Mouse (Mus musculus): ENCODE data around the gene Sord. TPM values are rescaled to one million over a fixed set of nuclear protein-coding genes. Genes with fewer than 3 reads are reported as not detected.
"Not testable (repeated sequence)": the region's sequence is repeated elsewhere in the genome, so short reads cannot be mapped to it uniquely, and the experiment has no call there.

Gene Sord
- total RNA-seq (2021): 10 to 100 TPM; 10.6 to 16.4 TPM
- long read RNA-seq, experiment 1, transcript Sord-201 (9 exons, 2,352 nt): major isoform, 14 of 14 reads
- long read RNA-seq, experiment 1, partial matches to known transcripts: 0 of 14 reads
- long read RNA-seq, experiment 1, other reads (novel, unspliced or antisense): 0 of 14 reads
- long read RNA-seq, experiment 2, transcript Sord-201 (9 exons, 2,352 nt): major isoform, 20 of 21 reads
- long read RNA-seq, experiment 2, partial matches to known transcripts: 1 of 21 reads
- long read RNA-seq, experiment 2, other reads (novel, unspliced or antisense): 0 of 21 reads

DNA sequence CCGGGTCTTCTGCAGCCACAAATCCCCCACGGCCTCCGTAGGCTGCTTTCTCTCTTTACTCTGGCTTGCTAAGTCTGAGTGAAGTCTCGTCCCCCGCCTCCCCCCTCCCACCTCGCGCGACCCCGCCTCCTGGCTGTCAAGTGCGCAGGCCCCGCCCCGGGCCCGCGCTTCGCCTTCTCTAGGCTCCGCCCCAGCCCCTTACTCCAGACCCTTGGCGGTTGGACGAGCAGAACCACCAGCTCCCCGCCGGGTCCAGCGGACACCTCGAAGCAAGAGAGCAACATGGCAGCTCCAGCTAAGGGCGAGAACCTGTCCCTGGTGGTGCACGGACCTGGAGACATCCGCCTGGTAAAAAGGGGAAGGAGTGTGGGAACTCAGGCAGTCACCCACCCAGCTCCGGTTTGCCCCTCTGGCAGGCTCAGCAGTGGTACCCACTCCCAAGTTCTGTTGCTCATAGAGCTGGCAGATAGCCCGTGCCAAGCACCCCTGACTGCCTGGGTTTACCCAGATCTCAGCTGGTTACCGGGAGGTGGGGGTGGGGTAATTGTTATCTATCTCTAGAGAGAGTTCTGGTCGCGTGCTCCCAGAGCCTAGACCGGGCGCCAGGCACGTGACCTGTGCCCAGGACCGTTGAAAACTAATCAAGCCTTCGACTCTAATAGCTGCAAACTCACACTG, at the start of gene Sord:
Gene Sord, plus strand, starts transcription at position 139 of the 678 bp plus-strand sequence.
- DNase-seq (ENCODE audit: low spot score in 2 of 2): peak; percentile 72 to 77

DNA sequence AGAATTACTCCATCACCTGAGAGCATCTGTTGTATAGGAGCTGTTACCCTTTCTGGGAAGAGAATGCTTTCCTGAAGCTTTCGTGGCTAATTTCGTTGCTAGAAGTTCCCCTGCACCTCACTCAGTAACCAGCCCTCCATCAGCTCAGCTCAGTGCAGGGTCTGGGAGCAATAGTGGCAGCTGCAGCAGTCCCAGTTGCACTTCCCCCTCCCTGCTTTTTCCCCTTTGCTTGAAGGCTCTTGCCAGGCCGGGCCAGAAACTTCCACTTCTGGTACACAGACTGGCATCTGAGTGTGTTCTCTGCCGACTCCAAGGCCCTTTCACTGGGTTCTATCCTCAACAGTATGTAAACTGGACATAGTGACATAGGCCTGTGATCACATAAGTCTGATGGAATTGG, 49.5 kb upstream of the Sord start:
- DNase-seq (ENCODE audit: low spot score in 2 of 2): no peak

GRCm38 (mm10) chr2:122186106-122186505, 48.4 kb upstream of the Sord start, which contains the start of the genes Patl2 and Terb2:
Gene Patl2 (minus strand): TSS chr2:122186189.
Gene Terb2 (plus strand): TSS chr2:122186272.
- DNase-seq (ENCODE audit: low spot score in 2 of 2): no peak

GRCm38 (mm10) chr2:122186751-122187150, 47.8 kb upstream of the Sord start:
- DNase-seq (ENCODE audit: low spot score in 2 of 2): no peak

DNA sequence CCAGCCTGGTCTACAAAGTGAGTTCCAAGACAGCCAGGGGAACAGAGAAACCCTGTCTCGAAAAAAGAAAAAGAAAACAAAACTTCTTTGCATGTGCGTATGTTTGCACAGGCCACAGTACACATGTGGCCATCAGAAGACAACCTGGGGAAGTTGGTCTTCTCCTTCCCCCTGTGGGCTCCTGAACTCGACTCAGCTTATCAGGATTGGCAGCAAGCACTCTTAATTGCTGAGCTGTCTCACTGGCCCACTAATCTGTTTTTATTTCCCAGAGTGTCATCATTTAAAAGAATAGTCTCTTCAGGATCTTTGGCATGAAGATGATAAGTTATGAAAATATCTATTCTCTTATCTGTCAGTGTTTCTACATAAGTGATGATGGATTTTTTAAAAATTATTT, 42.7 kb upstream of the Sord start:
- DNase-seq (ENCODE audit: low spot score in 2 of 2): no peak

- no peak for DNase-seq (ENCODE audit: low spot score in 2 of 2)
Measured at GRCm38 (mm10) chr2:122194509-122194929, 40.0 kb upstream of the Sord start.

GRCm38 (mm10) chr2:122201501-122201900, 33.0 kb upstream of the Sord start:
- no peak for DNase-seq (ENCODE audit: low spot score in 2 of 2)

DNA sequence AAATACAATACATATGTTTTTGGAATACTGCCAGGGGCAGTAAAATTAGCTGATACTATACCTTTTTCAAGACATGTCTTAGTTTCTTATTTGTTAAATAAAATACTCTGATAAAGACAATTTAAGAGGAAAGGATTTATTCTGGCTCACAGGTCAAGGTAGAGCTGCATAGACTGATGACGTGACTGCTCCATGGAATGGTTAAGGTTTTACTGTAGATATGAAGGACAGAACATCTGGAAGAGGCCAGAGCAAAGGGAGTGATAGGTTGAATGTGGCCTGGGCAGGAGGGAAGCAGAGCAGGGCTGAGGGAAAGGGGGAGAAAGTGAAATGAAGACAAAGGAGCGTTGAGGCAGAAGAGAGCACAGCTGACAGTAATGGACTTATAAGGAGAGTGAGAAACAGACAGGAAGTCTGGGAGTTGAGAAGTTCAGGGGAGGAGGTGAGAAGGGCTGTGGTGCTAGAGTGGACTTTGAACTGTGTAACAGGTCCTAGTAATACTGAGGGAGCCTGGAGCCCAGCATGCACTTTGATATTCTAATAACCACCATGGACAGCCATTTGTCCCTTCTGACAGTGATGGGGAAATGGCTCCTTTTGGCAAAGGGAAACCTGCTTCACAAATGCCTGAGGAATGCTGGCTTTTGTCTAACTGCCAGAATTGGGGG, 28.0 kb upstream of the Sord start:
- no peak for DNase-seq (ENCODE audit: low spot score in 2 of 2)

- DNase-seq (ENCODE audit: low spot score in 2 of 2): no peak
Measured at GRCm38 (mm10) chr2:122210534-122211228, 23.9 kb upstream of the Sord start.

- DNase-seq (ENCODE audit: low spot score in 2 of 2): not testable (repeated sequence)
Measured at GRCm38 (mm10) chr2:122217075-122217474, 17.5 kb upstream of the Sord start.

- no peak for DNase-seq (ENCODE audit: low spot score in 2 of 2)
Measured at GRCm38 (mm10) chr2:122218234-122218633, 16.3 kb upstream of the Sord start.

DNA sequence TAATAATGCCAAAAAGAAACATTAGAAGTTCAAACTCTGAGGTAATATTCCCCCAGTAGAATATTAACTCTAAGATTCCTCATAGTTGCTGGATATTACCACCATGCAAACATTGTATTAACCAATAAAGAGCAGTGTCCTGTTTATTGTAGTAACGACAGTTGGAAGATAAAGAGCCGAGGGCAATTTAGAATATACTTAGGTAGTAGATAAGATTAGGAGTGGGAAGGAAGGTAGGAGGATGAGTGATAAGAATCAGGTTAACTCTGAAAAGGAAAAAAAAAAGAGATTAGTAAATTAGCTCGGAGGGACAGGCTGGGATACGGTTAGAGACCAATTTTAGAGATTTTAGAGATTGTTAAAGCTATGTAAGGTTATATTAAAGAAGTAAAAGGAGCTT, 13.2 kb upstream of the Sord start:
- no peak for DNase-seq (ENCODE audit: low spot score in 2 of 2)

- DNase-seq (ENCODE audit: low spot score in 2 of 2): no peak
Measured at GRCm38 (mm10) chr2:122221798-122222197, 12.8 kb upstream of the Sord start.

DNA sequence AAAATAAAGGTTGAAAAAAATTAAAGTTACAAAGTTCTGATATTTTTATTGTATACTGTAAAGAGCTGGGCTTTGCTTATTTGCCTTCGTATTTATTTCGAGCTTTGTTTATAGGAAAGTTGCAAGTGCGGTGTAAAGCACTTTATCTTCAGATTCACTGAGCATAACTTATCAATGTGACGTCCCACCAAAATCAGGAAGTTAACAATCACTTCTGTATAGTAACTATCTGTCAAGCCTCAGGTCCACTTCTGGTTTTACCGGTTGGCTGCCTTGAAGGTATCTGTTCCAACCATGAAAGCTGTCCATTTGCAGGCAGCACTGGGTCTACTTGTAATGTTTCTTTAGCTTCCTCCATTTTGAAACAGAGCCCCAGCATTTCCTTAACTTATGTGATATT, 12.3 kb upstream of the Sord start:
- no peak for DNase-seq (ENCODE audit: low spot score in 2 of 2)

DNA sequence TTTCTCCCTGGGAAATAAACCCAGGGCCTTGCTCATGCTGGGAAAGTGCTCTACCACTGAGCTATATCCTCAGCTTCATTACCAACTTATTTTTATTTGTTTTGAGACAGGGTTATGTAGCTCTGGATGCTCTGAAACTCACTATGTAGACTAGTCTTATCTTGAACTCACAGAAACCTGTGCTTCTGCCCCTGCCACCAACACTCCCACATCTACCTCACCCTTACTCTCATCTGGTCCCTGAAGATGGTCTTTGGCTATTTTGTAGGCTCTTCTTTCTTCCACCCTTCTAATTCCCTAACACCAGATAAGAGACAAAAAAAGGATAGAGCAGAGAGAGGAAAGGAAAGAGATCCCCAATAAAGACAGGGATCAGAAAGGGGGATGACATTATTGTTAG, 10.9 kb upstream of the Sord start:
- DNase-seq (ENCODE audit: low spot score in 2 of 2): no peak

DNA sequence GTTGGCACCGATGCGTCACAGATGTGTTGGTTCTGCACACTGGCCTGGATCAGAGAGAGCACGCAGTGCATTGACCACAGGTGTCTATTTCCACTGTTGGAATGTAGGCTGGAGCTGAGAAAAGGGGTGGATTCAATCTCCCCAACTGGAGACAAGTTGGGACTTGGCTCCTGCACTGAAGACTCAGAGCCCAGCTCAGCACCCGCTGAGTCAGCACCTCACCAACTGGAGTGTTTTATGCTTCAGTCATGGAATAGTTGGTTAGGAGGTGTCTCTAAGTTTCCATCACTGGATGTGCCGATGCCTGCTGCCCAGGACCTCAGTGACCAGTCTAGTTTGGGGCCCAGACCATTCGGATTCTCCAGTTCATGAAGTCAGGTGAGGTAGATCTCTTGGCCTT, 4.2 kb upstream of the Sord start:
- no peak for DNase-seq (ENCODE audit: low spot score in 2 of 2)

DNA sequence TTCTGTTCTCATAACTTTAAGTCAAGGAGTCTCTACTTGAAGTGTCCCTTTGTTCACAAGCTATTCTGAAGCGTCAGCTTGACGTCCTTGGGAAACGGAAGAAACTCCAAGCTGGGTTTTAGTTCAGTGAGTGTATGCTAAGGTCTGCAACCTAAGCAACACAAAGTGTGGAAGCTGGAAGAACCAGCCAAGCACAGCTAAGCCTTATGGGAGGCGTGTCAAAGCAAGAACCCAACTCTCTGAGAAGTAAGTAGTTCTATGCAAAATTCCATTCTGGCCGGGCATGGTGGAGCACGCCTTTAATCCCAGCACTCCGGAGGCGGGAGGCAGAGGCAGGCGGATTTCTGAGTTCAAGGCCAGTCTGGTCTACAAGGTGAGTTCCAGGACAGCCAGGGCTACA, 2.9 kb upstream of the Sord start:
- DNase-seq (ENCODE audit: low spot score in 2 of 2): no peak

DNA sequence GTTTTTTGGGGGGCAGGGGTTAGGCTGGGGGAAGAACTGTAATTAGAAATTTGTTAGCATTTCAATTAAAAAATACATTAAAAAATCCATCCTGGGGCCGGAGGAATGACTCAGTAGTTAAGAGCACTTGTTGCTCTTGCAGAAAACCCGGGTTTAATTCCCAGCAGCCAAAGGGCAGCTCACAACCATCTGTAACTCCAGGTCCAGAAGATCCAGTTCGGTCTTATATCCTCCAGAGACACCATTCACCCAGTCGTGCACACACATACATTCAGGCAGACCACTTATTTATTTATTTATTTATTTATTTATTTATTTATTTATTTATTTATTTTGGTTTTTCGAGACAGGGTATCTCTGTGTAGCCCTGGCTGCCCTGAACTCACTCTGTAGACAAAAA, 1.2 kb upstream of the Sord start:
- no peak for DNase-seq (ENCODE audit: low spot score in 2 of 2)

DNA sequence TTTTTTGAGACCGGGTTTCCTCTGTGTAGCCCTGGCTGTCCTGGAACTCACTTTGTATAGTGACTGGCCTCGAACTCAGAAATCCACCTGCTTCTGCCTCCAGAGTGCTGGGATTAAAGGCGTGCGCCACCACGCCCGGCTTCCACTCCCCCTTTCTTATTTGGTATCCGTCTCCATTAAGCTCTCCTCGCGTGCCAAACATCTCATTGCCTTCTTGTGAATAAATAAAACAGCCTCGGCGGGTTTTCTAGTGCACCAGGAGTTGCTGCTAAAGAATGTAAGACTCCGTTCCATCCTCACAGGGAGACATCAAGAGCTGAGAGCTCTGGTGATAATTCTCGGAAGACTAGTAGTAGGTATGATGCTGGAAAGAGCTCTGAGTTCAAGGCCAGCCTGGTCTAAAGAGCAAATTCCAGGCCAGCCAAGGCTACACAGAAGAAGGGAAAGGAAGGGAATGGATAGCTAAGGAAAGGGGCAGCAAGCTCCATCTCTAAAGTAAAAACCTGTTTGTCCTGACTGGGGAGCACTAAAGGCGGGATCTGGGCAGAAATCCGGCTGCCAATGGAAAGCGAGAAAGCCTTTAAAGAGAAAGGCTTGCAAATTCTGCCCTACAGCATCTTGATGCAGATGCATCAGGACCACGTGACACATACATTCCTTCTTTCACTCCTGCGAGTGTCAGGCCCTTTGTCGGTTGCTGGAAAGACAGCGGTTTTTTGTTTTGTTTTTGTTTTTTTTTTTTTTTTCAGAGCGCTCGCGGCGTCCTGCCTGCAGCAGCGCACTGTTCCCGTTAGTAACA, 591 bp upstream of the Sord start:
- peak in 1 of 2 experiments; percentile 20 for DNase-seq (ENCODE audit: low spot score in 2 of 2)

GRCm38 (mm10) chr2:122235425-122235824, 876 bp downstream of the Sord start:
- DNase-seq (ENCODE audit: low spot score in 2 of 2): no peak

DNA sequence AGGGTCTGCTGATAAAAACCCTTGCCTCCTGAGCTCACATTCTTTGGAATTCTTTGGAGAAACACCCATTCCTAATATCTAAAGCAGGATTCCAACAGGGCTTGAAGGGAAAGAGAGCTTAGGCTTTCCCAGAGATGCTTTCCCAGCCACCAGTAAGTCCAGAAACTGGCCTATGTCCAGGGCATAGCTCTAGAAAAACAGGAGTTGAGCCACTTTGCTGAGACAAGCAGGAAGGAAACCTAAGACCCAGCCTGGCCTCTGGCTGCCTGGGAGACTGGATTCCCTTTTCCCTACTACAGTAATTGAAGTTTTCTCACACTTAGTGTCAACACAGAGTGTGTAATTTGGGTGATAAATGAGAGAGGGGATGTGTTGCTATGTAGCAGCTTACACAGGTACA, 1.8 kb downstream of the Sord start:
- DNase-seq (ENCODE audit: low spot score in 2 of 2): no peak
